Mouse (Mus musculus) megakaryocyte, embryonic 14.5 days (primary cell): ENCODE data around the gene Hist1h4c. TPM values are rescaled to one million over a fixed set of nuclear protein-coding genes. Genes with fewer than 3 reads are reported as not detected.
A peak's percentile ranks its signal among the peaks of the same experiment; 100 is the strongest.
"Not testable (repeated sequence)": the region's sequence is repeated elsewhere in the genome, so short reads cannot be mapped to it uniquely, and the experiment has no call there.

Experiments used
- H3K27me3 ChIP-seq: replicated peaks from 2 replicates; pipeline ENCODE3; 2012; ENCODE audit warnings: inconsistent platforms
- H3K36me3 ChIP-seq: replicated peaks from 2 replicates; pipeline ENCODE3; 2012; ENCODE audit warnings: low read length, inconsistent platforms, mixed read lengths
- H3K4me1 ChIP-seq: 2 replicates; pipeline ENCODE4 v1.6.1; 2012; ENCODE audit warnings: inconsistent platforms
- H3K4me3 ChIP-seq: replicated peaks from 2 replicates; pipeline ENCODE3; 2012; ENCODE audit warnings: moderate library complexity, mild to moderate bottlenecking, inconsistent platforms
- H3K9me3 ChIP-seq: 2 replicates; pipeline ENCODE4 v1.6.1; 2012; ENCODE audit warnings: inconsistent platforms
- FLI1 ChIP-seq: IDR thresholded peaks from 2 replicates; pipeline ENCODE4 v1.6.1; 2012; ENCODE audit warnings: low read length, inconsistent platforms, mixed read lengths
- GATA1 ChIP-seq: IDR thresholded peaks from 3 replicates; pipeline ENCODE4 v1.6.1; 2012; ENCODE audit warnings: mixed read lengths, low read length, inconsistent platforms, borderline replicate concordance
- polyA plus RNA-seq: library from polyadenylated mRNA; stranded (reverse); fragments of >175 nt; gene quantifications from 2 replicates; pipeline ENCODE4 v1.2.3, GENCODE M21; 2012; ENCODE audit warnings: low replicate concordance; ENCODE audit not compliant: insufficient read depth

Hist1h4c gene
- 4.0 and 19.8 TPM in 2 replicates for polyA plus RNA-seq

GRCm38 (mm10) chr13:23698300-23698693 lies at the start of gene Hist1h4c:
Hist1h4c (minus strand) TSS chr13:23698454.
- Histone ChIP-seq H3K36me3 (peaks cover 4% of the 10 kb centered on the region), H3K27me3 (no peaks in the 10 kb centered on the region), H3K4me3 (peak within 1 kb of the TSS; percentile 88), H3K4me1 (peaks cover 46% of the 10 kb centered on the region), H3K9me3 (no peaks in the 10 kb centered on the region)
- TF ChIP-seq GATA1: no peak
- TF ChIP-seq FLI1: no peak

- TF ChIP-seq FLI1 (no peak), GATA1 (no peak)
- H3K27me3 ChIP-seq: no peaks in the 10 kb centered on the region
- H3K36me3 ChIP-seq: no peaks in the 10 kb centered on the region
- H3K9me3 ChIP-seq: no peaks in the 10 kb centered on the region
- H3K4me1 ChIP-seq: peaks cover 51% of the 10 kb centered on the region
- peak overlapping the region; percentile 77 for H3K4me3 ChIP-seq
These were observed 49.6 kb upstream of the Hist1h4c start for GRCm38 (mm10) chr13:23747892-23748288.

- Histone ChIP-seq H3K36me3 (no peaks in the 10 kb centered on the region), H3K4me1 (peaks cover 49% of the 10 kb centered on the region), H3K4me3 (peak overlapping the region; percentile 83), H3K27me3 (no peaks in the 10 kb centered on the region), H3K9me3 (no peaks in the 10 kb centered on the region)
- TF ChIP-seq FLI1 (no peak), GATA1 (no peak)
These were observed 49.0 kb upstream of the Hist1h4c start for GRCm38 (mm10) chr13:23747081-23747891.

- H3K9me3 ChIP-seq, H3K36me3 ChIP-seq, H3K27me3 ChIP-seq: not testable (repeated sequence)
- H3K4me3 ChIP-seq: peak within 1 kb of the TSS; percentile 90
- peaks cover 53% of the 10 kb centered on the region for H3K4me1 ChIP-seq
These were observed 48.2 kb upstream of the Hist1h4c start, which contains the start of gene Hist1h2bb for GRCm38 (mm10) chr13:23746201-23747080. Hist1h2bb (plus strand) TSS chr13:23746734.

- H3K27me3 ChIP-seq: no peaks in the 10 kb centered on the region
- no peaks in the 10 kb centered on the region for H3K9me3 ChIP-seq
- TF ChIP-seq FLI1: no peak
- TF ChIP-seq GATA1: no peak
- peak within 1 kb of the TSS; percentile 90 for H3K4me3 ChIP-seq
- H3K36me3 ChIP-seq: no peaks in the 10 kb centered on the region
- peaks cover 53% of the 10 kb centered on the region for H3K4me1 ChIP-seq
These were observed 47.3 kb upstream of the Hist1h4c start, which contains the start of gene Hist1h3c for GRCm38 (mm10) chr13:23745381-23746161. Hist1h3c (minus strand) TSS chr13:23745602.

GRCm38 (mm10) chr13:23744421-23745380 lies 46.4 kb upstream of the Hist1h4c start:
- TF ChIP-seq FLI1 (no peak), GATA1 (no peak)
- H3K9me3 ChIP-seq: no peaks in the 10 kb centered on the region
- H3K4me3 ChIP-seq: peak overlapping the region; percentile 86
- H3K27me3 ChIP-seq: no peaks in the 10 kb centered on the region
- H3K4me1 ChIP-seq: peaks cover 48% of the 10 kb centered on the region
- no peaks in the 10 kb centered on the region for H3K36me3 ChIP-seq

GRCm38 (mm10) chr13:23743963-23744362 lies 45.7 kb upstream of the Hist1h4c start:
- H3K27me3 ChIP-seq: no peaks in the 10 kb centered on the region
- TF ChIP-seq GATA1 (no peak), FLI1 (no peak)
- no peaks in the 10 kb centered on the region for H3K9me3 ChIP-seq
- peak overlapping the region; percentile 67 for H3K4me3 ChIP-seq
- H3K4me1 ChIP-seq: peaks cover 46% of the 10 kb centered on the region
- no peaks in the 10 kb centered on the region for H3K36me3 ChIP-seq

- H3K27me3 ChIP-seq: no peaks in the 10 kb centered on the region
- peaks cover 40% of the 10 kb centered on the region for H3K4me1 ChIP-seq
- H3K9me3 ChIP-seq: no peaks in the 10 kb centered on the region
- no peaks in the 10 kb centered on the region for H3K36me3 ChIP-seq
- TF ChIP-seq GATA1: no peak
- TF ChIP-seq FLI1: no peak
- no peak overlapping the region for H3K4me3 ChIP-seq
These were observed 45.0 kb upstream of the Hist1h4c start for GRCm38 (mm10) chr13:23743215-23743614.
